Comparison of ENCODE assay signal across 20 mouse cellular contexts in genomic region chr5:118975147-118975546, GRCm38 (mm10).
"Had no signal": no experiment of that assay in that cellular context is flagged by ENCODE, and none has a peak within 500 bp of the region (broad histone marks: within the 10 kb centered on the region; RNA-seq: fewer than 3 reads in every experiment).

No protein-coding gene starts in this region.

- H3K4me2 ChIP-seq: limb, embryonic 15.5 days; liver, embryonic 11.5 days; lung, embryonic 14.5 days; midbrain, embryonic 13.5 days had no signal

- H3K9me3 ChIP-seq: limb, embryonic 15.5 days; midbrain, embryonic 13.5 days had no signal

- DNase-seq: kidney, adult 2 months; kidney, postnatal 25 days; layer of hippocampus, adult 9-11 months; liver, postnatal 0 days; lung, embryonic 14.5 days; retina, postnatal 1 day; thymus, adult 2 months; thymus, postnatal 14 days; thymus, postnatal 4 days had no signal

- H3K27me3 ChIP-seq: midbrain, embryonic 13.5 days had no signal

- H3K27ac ChIP-seq: kidney, postnatal 0 days; layer of hippocampus, adult 2 months; limb, embryonic 15.5 days; liver, embryonic 14.5 days; macrophage; midbrain, embryonic 13.5 days; stomach, postnatal 0 days had no signal

- H3K9ac ChIP-seq: limb, embryonic 15.5 days; liver, embryonic 14.5 days; liver, postnatal 0 days; lung, embryonic 14.5 days; midbrain, embryonic 13.5 days had no signal

- ATAC-seq: inflammation-experienced regulatory T-cells, adult 6 months; intestine, embryonic 16.5 days; liver, postnatal 0 days; lung, postnatal 0 days; midbrain, embryonic 13.5 days had no signal

- H3K36me3 ChIP-seq: limb, embryonic 15.5 days; midbrain, embryonic 13.5 days had no signal

- H3K4me3 ChIP-seq: layer of hippocampus, adult 2 months; limb, embryonic 15.5 days; midbrain, embryonic 13.5 days had no signal

- H3K4me1 ChIP-seq: midbrain, embryonic 13.5 days had no signal
